Mouse (Mus musculus): ENCODE measurements at regions not wholly inside any gene's neighbourhood (a gene's known extent, or its start where the extent isn't known, plus 50 kb on each side); places are given as distances from the start of the nearest gene placed in this dataset.

- TF ChIP-seq CTCF (IDR thresholded peaks at IDR 0.05; ENCODE audit: low read depth), result peak; percentile 45
- no peak for TF ChIP-seq EP300 (IDR thresholded peaks at IDR 0.05; ENCODE audit: low read depth)
Observed at GRCm38 (mm10) chr5:134804291-134805049, 57.3 kb upstream of the Eln start.
